ENCODE assay signal across 19 mouse cellular contexts in genomic region chr14:31611986-31612385, GRCm38 (mm10). TPM values are rescaled to one million over a fixed set of nuclear protein-coding genes. Genes with fewer than 3 reads are reported as not detected.
A peak's percentile ranks its signal among the peaks of the same experiment; 100 is the strongest.
DNase-seq lines count a peak whose midpoint lies in the region; ATAC-seq and TF ChIP-seq lines count a peak whose summit lies in the region.
"Had no signal": no experiment of that assay in that cellular context is flagged by ENCODE, and none has a peak within 500 bp of the region (broad histone marks: within the 10 kb centered on the region; RNA-seq: fewer than 3 reads in every experiment).

No protein-coding gene starts in this region.

- DNase-seq in forebrain, postnatal 0 days = no peak
- DNase-seq in forebrain, embryonic 14.5 days (ENCODE audit: low spot score) = no peak
- DNase-seq in liver, embryonic 14.5 days (ENCODE audit: low read depth in 3 of 3, low spot score in 3 of 3) = no peak
- no peak for DNase-seq in liver, embryonic 11.5 days (ENCODE audit: low spot score)
- DNase-seq in 416B (ENCODE audit: low read depth) (peak; percentile 43), ZHBTc4 (ENCODE audit: low read depth, low spot score) (peak; percentile 42)
- DNase-seq in adrenal gland, postnatal 10 days = no peak
- no peak for DNase-seq in natural killer cell, adult 2 months (ENCODE audit: low spot score in 2 of 2)
- DNase-seq: adrenal gland, adult 8-10 months; cerebellum, postnatal 10 days; kidney, postnatal 10 days; left cerebral cortex, postnatal 4 days; right cerebral cortex, postnatal 4 days had no signal

- no peak overlapping the region for H3K27ac ChIP-seq in forebrain, postnatal 0 days (ENCODE audit: low read depth, low read length)
- H3K27ac ChIP-seq in forebrain, embryonic 14.5 days (ENCODE audit: low read depth, low read length) = no peak overlapping the region
- H3K27ac ChIP-seq in liver, embryonic 14.5 days = no peak overlapping the region
- H3K27ac ChIP-seq in liver, embryonic 11.5 days (ENCODE audit: low read depth, low read length) = no peak overlapping the region
- H3K27ac ChIP-seq: hindbrain, embryonic 14.5 days; midbrain, embryonic 10.5 days had no signal

- no peaks in the 10 kb centered on the region for H3K9me3 ChIP-seq in forebrain, postnatal 0 days (ENCODE audit: low read length)
- H3K9me3 ChIP-seq in forebrain, embryonic 14.5 days (replicated peaks; ENCODE audit: control insufficient read depth, low read length) = no peaks in the 10 kb centered on the region
- no peaks in the 10 kb centered on the region for H3K9me3 ChIP-seq in liver, embryonic 14.5 days (ENCODE audit: control insufficient read depth, low read length)
- H3K9me3 ChIP-seq in liver, embryonic 11.5 days (ENCODE audit: control insufficient read depth, low read length) = no peaks in the 10 kb centered on the region
- H3K9me3 ChIP-seq: midbrain, embryonic 10.5 days had no signal

- no peak overlapping the region for H3K4me2 ChIP-seq in forebrain, postnatal 0 days (ENCODE audit: low read depth)
- H3K4me2 ChIP-seq in forebrain, embryonic 14.5 days (ENCODE audit: low read length) = no peak overlapping the region
- H3K4me2 ChIP-seq in liver, embryonic 14.5 days (ENCODE audit: low read depth) = no peak overlapping the region
- H3K4me2 ChIP-seq in liver, embryonic 11.5 days = no peak overlapping the region
- H3K4me2 ChIP-seq: hindbrain, embryonic 14.5 days had no signal

- WGBS in forebrain, postnatal 0 days = 69% methylated on average over 4 of the region's 4 CpGs
- WGBS in forebrain, embryonic 14.5 days = 59% methylated on average over 4 of the region's 4 CpGs
- WGBS in liver, embryonic 14.5 days (ENCODE audit: insufficient replicate concordance) = 55% methylated on average over 4 of the region's 4 CpGs
- WGBS in liver, embryonic 11.5 days = 58% methylated on average over 4 of the region's 4 CpGs

- no peak overlapping the region for H3K4me3 ChIP-seq in forebrain, postnatal 0 days (ENCODE audit: low read depth, low read length)
- no peak overlapping the region for H3K4me3 ChIP-seq in forebrain, embryonic 14.5 days (ENCODE audit: low read depth, low read length)
- no peak overlapping the region for H3K4me3 ChIP-seq in liver, embryonic 14.5 days (ENCODE audit: insufficient read depth in 1 of 2, low read depth in 2 of 2, low read length in 2 of 2)
- H3K4me3 ChIP-seq in liver, embryonic 11.5 days (ENCODE audit: low read depth, low read length) = no peak overlapping the region
- H3K4me3 ChIP-seq: midbrain, embryonic 10.5 days had no signal

- H3K27me3 ChIP-seq in forebrain, postnatal 0 days (ENCODE audit: insufficient read depth, low read length) = no peaks in the 10 kb centered on the region
- no peaks in the 10 kb centered on the region for H3K27me3 ChIP-seq in forebrain, embryonic 14.5 days (replicated peaks; ENCODE audit: control insufficient read depth, insufficient read depth, low read length)
- no peaks in the 10 kb centered on the region for H3K27me3 ChIP-seq in liver, embryonic 14.5 days (ENCODE audit: control insufficient read depth, insufficient read depth, low read length)
- H3K27me3 ChIP-seq in liver, embryonic 11.5 days (replicated peaks; ENCODE audit: control insufficient read depth, insufficient read depth, low read length) = no peaks in the 10 kb centered on the region

- peak; percentile 19; the same call in 1 of the 2 replicates for TF ChIP-seq CTCF in forebrain, postnatal 0 days (IDR thresholded peaks at IDR 0.05; ENCODE audit: low read depth)
- TF ChIP-seq CTCF in liver, embryonic 14.5 days (IDR thresholded peaks at IDR 0.05; ENCODE audit: low read depth) = peak; percentile 46; the same call in 1 of the 2 replicates

- TF ChIP-seq EP300 in liver, embryonic 14.5 days (IDR thresholded peaks at IDR 0.05; ENCODE audit: low read depth) = no peak

- H3K36me3 ChIP-seq in forebrain, postnatal 0 days (ENCODE audit: insufficient read depth) = no peaks in the 10 kb centered on the region
- H3K36me3 ChIP-seq in forebrain, embryonic 14.5 days (ENCODE audit: control insufficient read depth, insufficient read depth, low read length) = no peaks in the 10 kb centered on the region
- H3K36me3 ChIP-seq in liver, embryonic 14.5 days (replicated peaks; ENCODE audit: control insufficient read depth, insufficient read depth, low read depth) = no peaks in the 10 kb centered on the region
- H3K36me3 ChIP-seq in liver, embryonic 11.5 days (ENCODE audit: control insufficient read depth, insufficient read depth, low read length) = no peaks in the 10 kb centered on the region
- H3K36me3 ChIP-seq: midbrain, embryonic 10.5 days had no signal

- no peak for ATAC-seq in forebrain, postnatal 0 days
- ATAC-seq in forebrain, embryonic 14.5 days = no peak
- no peak for ATAC-seq in liver, embryonic 14.5 days (ENCODE audit: insufficient read depth)
- no peak for ATAC-seq in liver, embryonic 11.5 days (replicated peaks; ENCODE audit: low FRiP score)

- H3K4me1 ChIP-seq in forebrain, postnatal 0 days (ENCODE audit: insufficient read depth) = no peaks in the 10 kb centered on the region
- H3K4me1 ChIP-seq in forebrain, embryonic 14.5 days (ENCODE audit: control insufficient read depth, insufficient read depth, low read length) = no peaks in the 10 kb centered on the region
- H3K4me1 ChIP-seq in liver, embryonic 14.5 days (replicated peaks; ENCODE audit: control insufficient read depth in 2 of 2, insufficient read depth in 2 of 2, low read length in 1 of 2) = no peaks in the 10 kb centered on the region
- H3K4me1 ChIP-seq in liver, embryonic 11.5 days (replicated peaks; ENCODE audit: control insufficient read depth, insufficient read depth, low read length) = no peaks in the 10 kb centered on the region
- H3K4me1 ChIP-seq: midbrain, embryonic 10.5 days had no signal

- no peak overlapping the region for H3K9ac ChIP-seq in forebrain, postnatal 0 days
- H3K9ac ChIP-seq in forebrain, embryonic 14.5 days (ENCODE audit: low read length) = no peak overlapping the region
- no peak overlapping the region for H3K9ac ChIP-seq in liver, embryonic 14.5 days (replicated peaks)
- no peak overlapping the region for H3K9ac ChIP-seq in liver, embryonic 11.5 days (ENCODE audit: low read depth, low read length)
- H3K9ac ChIP-seq: hindbrain, embryonic 14.5 days had no signal

RNA-seq across cellular contexts. Expression of gene Colq, which starts 20.8 kb away (rescaled TPM):
- total RNA-seq in forebrain, postnatal 0 days (2014; rRNA removed) = 0.43 TPM in 1 of 2 replicates, not detected in the other
- 0.13 TPM in 1 of 2 replicates, not detected in the other for polyA plus RNA-seq in forebrain, postnatal 0 days (2015; fragmentation: Nextera tagmentation; extraction: Ambion mirVana)
- polyA plus RNA-seq in forebrain, embryonic 14.5 days (2014; fragmentation: Nextera tagmentation; extraction: Ambion mirVana) = 0.08 TPM in 1 of 2 replicates, not detected in the other
- 0.02 and 0.04 TPM in 2 replicates for polyA plus RNA-seq in liver, embryonic 14.5 days (2012; rRNA removed)
- polyA plus RNA-seq in liver, embryonic 14.5 days (2014; fragmentation: Nextera tagmentation; extraction: Ambion mirVana) = 0.09 TPM in 1 of 2 replicates, not detected in the other
- polyA plus RNA-seq in liver, embryonic 11.5 days (2014; fragmentation: Nextera tagmentation; extraction: Ambion mirVana) = 0.45 and 0.70 TPM in 2 replicates
- total RNA-seq in adrenal gland, postnatal 10 days (2021) = 1 to 10 TPM; 1.1 to 4.0 TPM
- polyA plus RNA-seq: C2C12 had no signal

RNA-seq across cellular contexts. Expression of gene Gm49387, which starts 28.7 kb away (rescaled TPM):
- total RNA-seq in forebrain, postnatal 0 days (2014; rRNA removed) = not detected in 2 replicates
- 0.21 and 1.6 TPM in 2 replicates for polyA plus RNA-seq in forebrain, postnatal 0 days (2015; fragmentation: Nextera tagmentation; extraction: Ambion mirVana)
- polyA plus RNA-seq in forebrain, embryonic 14.5 days (2014; fragmentation: Nextera tagmentation; extraction: Ambion mirVana) = not detected in 2 replicates
- not detected in 2 replicates for polyA plus RNA-seq in liver, embryonic 14.5 days (2012; rRNA removed)
- 0.65 and 2.3 TPM in 2 replicates for polyA plus RNA-seq in liver, embryonic 14.5 days (2014; fragmentation: Nextera tagmentation; extraction: Ambion mirVana)
- polyA plus RNA-seq in liver, embryonic 11.5 days (2014; fragmentation: Nextera tagmentation; extraction: Ambion mirVana) = 0.19 and 1.9 TPM in 2 replicates
- 1 to 10 TPM; 4.6 to 7.4 TPM for total RNA-seq in adrenal gland, postnatal 10 days (2021)
- total RNA-seq: adrenal gland, adult 8-10 months; layer of hippocampus, postnatal 25 days; left cerebral cortex, postnatal 4 days had no signal
- polyA plus RNA-seq: C2C12; gonadal fat pad, adult 2 months; hindbrain, embryonic 14.5 days; urinary bladder, adult 2 months had no signal

RNA-seq across cellular contexts. Expression of gene Btd, which starts 28.8 kb away (rescaled TPM):
- total RNA-seq in forebrain, postnatal 0 days (2014; rRNA removed) = 21.2 and 22.7 TPM in 2 replicates
- 16.4 and 19.5 TPM in 2 replicates for polyA plus RNA-seq in forebrain, postnatal 0 days (2015; fragmentation: Nextera tagmentation; extraction: Ambion mirVana)
- polyA plus RNA-seq in forebrain, embryonic 14.5 days (2014; fragmentation: Nextera tagmentation; extraction: Ambion mirVana) = 17.3 and 19.0 TPM in 2 replicates
- polyA plus RNA-seq in liver, embryonic 14.5 days (2012; rRNA removed) = 7.6 and 12.9 TPM in 2 replicates
- polyA plus RNA-seq in liver, embryonic 14.5 days (2014; fragmentation: Nextera tagmentation; extraction: Ambion mirVana) = 8.8 and 8.9 TPM in 2 replicates
- 11.4 and 13.3 TPM in 2 replicates for polyA plus RNA-seq in liver, embryonic 11.5 days (2014; fragmentation: Nextera tagmentation; extraction: Ambion mirVana)
- 10 to 100 TPM; 43.9 to 48.6 TPM for total RNA-seq in adrenal gland, postnatal 10 days (2021)

RNA-seq across cellular contexts. Expression of gene Hacl1, which starts 29.1 kb away (rescaled TPM):
- 6.4 and 7.7 TPM in 2 replicates for total RNA-seq in forebrain, postnatal 0 days (2014; rRNA removed)
- polyA plus RNA-seq in forebrain, postnatal 0 days (2015; fragmentation: Nextera tagmentation; extraction: Ambion mirVana) = 6.5 and 7.5 TPM in 2 replicates
- 10.2 and 13.0 TPM in 2 replicates for polyA plus RNA-seq in forebrain, embryonic 14.5 days (2014; fragmentation: Nextera tagmentation; extraction: Ambion mirVana)
- 3.5 and 7.4 TPM in 2 replicates for polyA plus RNA-seq in liver, embryonic 14.5 days (2012; rRNA removed)
- 10.7 and 13.3 TPM in 2 replicates for polyA plus RNA-seq in liver, embryonic 14.5 days (2014; fragmentation: Nextera tagmentation; extraction: Ambion mirVana)
- 8.1 and 10.5 TPM in 2 replicates for polyA plus RNA-seq in liver, embryonic 11.5 days (2014; fragmentation: Nextera tagmentation; extraction: Ambion mirVana)
- total RNA-seq in adrenal gland, postnatal 10 days (2021) = 100 to 1,000 TPM in 1 of 2 experiments, 10 to 100 TPM in 1; 86.3 to 159 TPM

Comparison
In these comparisons a context has a peak if more than half of its experiments do, and no peak if none do; other contexts are left out.
1. DNase-seq: peak in 416B (single experiment) and ZHBTc4 (single experiment); none in forebrain, postnatal 0 days (single experiment), forebrain, embryonic 14.5 days (single experiment), liver, embryonic 14.5 days (0 of 3), liver, embryonic 11.5 days (single experiment), adrenal gland, postnatal 10 days (single experiment) and natural killer cell, adult 2 months (0 of 2).